ENCODE assay signal across 8 mouse cellular contexts in the genomic region with DNA sequence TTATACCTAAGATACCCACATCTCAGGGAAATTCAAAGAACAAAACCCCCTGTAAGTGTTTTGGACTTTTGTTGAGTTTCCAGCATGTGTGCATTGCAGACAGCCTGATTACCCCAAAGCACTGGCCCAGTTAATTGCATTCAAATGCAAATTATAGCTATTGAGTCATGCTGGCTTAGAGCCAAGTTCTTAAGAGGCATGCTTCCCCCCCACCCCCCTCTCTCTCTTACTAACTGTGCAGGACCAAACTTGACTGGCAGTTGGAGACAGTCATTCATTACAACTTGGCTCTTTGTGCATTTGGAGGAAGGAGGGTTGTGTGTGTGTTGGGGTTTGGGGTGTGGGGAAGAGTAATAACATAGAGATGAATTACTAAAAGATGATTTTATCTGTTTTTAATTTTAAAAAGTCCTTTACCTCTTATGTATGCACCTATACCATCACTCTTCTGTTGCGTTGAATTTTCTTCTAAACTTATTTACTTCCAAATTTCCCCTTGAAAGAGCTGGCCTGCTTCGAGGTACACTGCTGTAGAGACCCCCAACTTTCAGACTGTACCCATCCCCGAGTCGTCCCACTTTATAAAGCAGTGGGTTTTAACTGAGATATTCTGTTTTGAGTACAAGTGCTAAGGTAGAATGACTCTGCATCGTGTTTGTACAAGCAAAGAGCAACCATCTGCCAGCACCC. TPM values are rescaled to one million over a fixed set of nuclear protein-coding genes. Genes with fewer than 3 reads are reported as not detected.
A peak's percentile ranks its signal among the peaks of the same experiment; 100 is the strongest.
DNase-seq lines count a peak whose midpoint lies in the region; ATAC-seq and TF ChIP-seq lines count a peak whose summit lies in the region.

No protein-coding gene starts in this region.

- WGBS in heart, postnatal 0 days = 46% methylated on average over 5 of the region's 5 CpGs
- WGBS in hindbrain, embryonic 10.5 days = 43% methylated on average over 5 of the region's 5 CpGs
- 18% methylated on average over 5 of the region's 5 CpGs for WGBS in midbrain, embryonic 16.5 days

- no peak overlapping the region for H3K4me2 ChIP-seq in heart, postnatal 0 days (ENCODE audit: low read depth, low read length)
- H3K4me2 ChIP-seq in midbrain, embryonic 16.5 days (ENCODE audit: low read length) = no peak overlapping the region

- TF ChIP-seq POLR2A in brain, embryonic 14.5 days (IDR thresholded peaks at IDR 0.05; ENCODE audit: borderline replicate concordance, extremely low read depth, insufficient read depth, insufficient read length, poor library complexity, severe bottlenecking) = no peak

- peaks cover 4% of the 10 kb centered on the region; the same call in 1 of the 2 replicates for H3K9me3 ChIP-seq in heart, postnatal 0 days (replicated peaks; ENCODE audit: control insufficient read depth, low read length)
- 0 out of 2 replicates have a peak, but pooled peaks cover 7% of the 10 kb centered on the region for H3K9me3 ChIP-seq in hindbrain, embryonic 10.5 days
- no peaks in the 10 kb centered on the region; the same call in 1 of the 2 replicates for H3K9me3 ChIP-seq in midbrain, embryonic 16.5 days (replicated peaks; ENCODE audit: control insufficient read depth, low read length, poor library complexity, severe bottlenecking)

- peak; percentile 52 for DNase-seq in heart, postnatal 0 days (ENCODE audit: low spot score)
- no peak for DNase-seq in heart, postnatal 14 days
- peak; percentile 98 for DNase-seq in brain, embryonic 14.5 days (ENCODE audit: low read depth)
- peak; percentile 62 for DNase-seq in hindbrain, embryonic 10.5 days (ENCODE audit: low spot score)
- no peak for DNase-seq in adrenal gland, adult 8-10 months
- no peak for DNase-seq in thymus, postnatal 25 days
- DNase-seq in spleen, postnatal 36 days (ENCODE audit: low spot score in 2 of 2) = no peak

- no peak overlapping the region for H3K4me3 ChIP-seq in heart, postnatal 0 days (ENCODE audit: low read depth, low read length)
- H3K4me3 ChIP-seq in hindbrain, embryonic 10.5 days = no peak overlapping the region
- H3K4me3 ChIP-seq in midbrain, embryonic 16.5 days (ENCODE audit: low read depth, low read length) = no peak overlapping the region

- no peak overlapping the region for H3K9ac ChIP-seq in heart, postnatal 0 days (replicated peaks; ENCODE audit: low read depth, low read length)
- H3K9ac ChIP-seq in midbrain, embryonic 16.5 days (ENCODE audit: low read depth, low read length) = no peak overlapping the region

- H3K4me1 ChIP-seq in heart, postnatal 0 days (ENCODE audit: control insufficient read depth, insufficient read depth) = peaks cover 13% of the 10 kb centered on the region
- peaks cover 51% of the 10 kb centered on the region for H3K4me1 ChIP-seq in hindbrain, embryonic 10.5 days (replicated peaks)
- H3K4me1 ChIP-seq in midbrain, embryonic 16.5 days (ENCODE audit: control insufficient read depth, insufficient read depth, low read length) = no peaks in the 10 kb centered on the region

- H3K27me3 ChIP-seq in heart, postnatal 0 days (ENCODE audit: control insufficient read depth, insufficient read depth, low read length) = no peaks in the 10 kb centered on the region
- H3K27me3 ChIP-seq in hindbrain, embryonic 10.5 days (ENCODE audit: insufficient read depth, poor library complexity, severe bottlenecking) = no peaks in the 10 kb centered on the region
- no peaks in the 10 kb centered on the region for H3K27me3 ChIP-seq in midbrain, embryonic 16.5 days (ENCODE audit: control insufficient read depth, insufficient read depth, low read depth, low read length)

- no peak for ATAC-seq in heart, postnatal 0 days (ENCODE audit: insufficient read depth, low read depth)
- peak; percentile 75 for ATAC-seq in midbrain, embryonic 16.5 days

- no peaks in the 10 kb centered on the region for H3K36me3 ChIP-seq in heart, postnatal 0 days (replicated peaks; ENCODE audit: control insufficient read depth, insufficient read depth, low read length)
- no peaks in the 10 kb centered on the region for H3K36me3 ChIP-seq in hindbrain, embryonic 10.5 days
- H3K36me3 ChIP-seq in midbrain, embryonic 16.5 days (ENCODE audit: control insufficient read depth, insufficient read depth, low read length) = no peaks in the 10 kb centered on the region

- TF ChIP-seq CTCF in heart, postnatal 0 days (IDR thresholded peaks at IDR 0.05; ENCODE audit: low read depth) = no peak
- no peak for TF ChIP-seq CTCF in brain, embryonic 14.5 days (IDR thresholded peaks at IDR 0.05; ENCODE audit: borderline replicate concordance, extremely low read depth, insufficient read depth, insufficient read length)

- intact Hi-C loops in heart, postnatal 14 days (cut with DNase I) = no loop called here

- H3K27ac ChIP-seq in heart, postnatal 0 days (ENCODE audit: low read depth) = no peak overlapping the region
- H3K27ac ChIP-seq in hindbrain, embryonic 10.5 days = peak overlapping the region; percentile 87
- H3K27ac ChIP-seq in midbrain, embryonic 16.5 days (ENCODE audit: low read length) = no peak overlapping the region

- no peak for TF ChIP-seq EP300 in heart, postnatal 0 days (IDR thresholded peaks at IDR 0.05; ENCODE audit: low read depth)

RNA-seq across cellular contexts. Expression of a gene that starts 6.6 kb away (rescaled TPM):
- 3.2 and 4.0 TPM in 2 replicates for total RNA-seq in heart, postnatal 0 days (2014; rRNA removed; ENCODE audit: low replicate concordance)
- polyA plus RNA-seq in heart, postnatal 0 days (2015; fragmentation: Nextera tagmentation; extraction: Ambion mirVana) = 3.3 and 3.6 TPM in 2 replicates
- total RNA-seq in heart, postnatal 14 days (2021) = 10 to 100 TPM; 10.1 to 11.7 TPM
- polyA plus RNA-seq in brain, embryonic 14.5 days (2012; rRNA removed) = 66.8 and 80.0 TPM in 2 replicates
- 26.2 and 28.6 TPM in 2 replicates for polyA plus RNA-seq in hindbrain, embryonic 10.5 days (2016; fragmentation: Nextera tagmentation; extraction: Ambion mirVana)
- 44.7 and 54.7 TPM in 2 replicates for polyA plus RNA-seq in midbrain, embryonic 16.5 days (2015; fragmentation: Nextera tagmentation; extraction: Ambion mirVana)
- 10 to 100 TPM; 15.8 to 26.1 (median 21.8) TPM for total RNA-seq in adrenal gland, adult 8-10 months (2022)

Comparison
In these comparisons a context has a peak if more than half of its experiments do, and no peak if none do; other contexts are left out.
1. DNase-seq: peak in heart, postnatal 0 days (single experiment), brain, embryonic 14.5 days (single experiment) and hindbrain, embryonic 10.5 days (single experiment); none in heart, postnatal 14 days (0 of 2), adrenal gland, adult 8-10 months (single experiment), thymus, postnatal 25 days (single experiment) and spleen, postnatal 36 days (0 of 2).